Mouse (Mus musculus): ENCODE data around the gene Cel. TPM values are rescaled to one million over a fixed set of nuclear protein-coding genes. Genes with fewer than 3 reads are reported as not detected.

The Cel gene
- total RNA-seq, 2 experiments from 2014 or later = not detected

- DNase-seq = no peak
These were observed 26.2 kb downstream of the Cel start for GRCm38 (mm10) chr2:28536766-28537633.

- DNase-seq = peak; percentile 42
These were observed 27.0 kb downstream of the Cel start for GRCm38 (mm10) chr2:28536166-28536565.

DNA sequence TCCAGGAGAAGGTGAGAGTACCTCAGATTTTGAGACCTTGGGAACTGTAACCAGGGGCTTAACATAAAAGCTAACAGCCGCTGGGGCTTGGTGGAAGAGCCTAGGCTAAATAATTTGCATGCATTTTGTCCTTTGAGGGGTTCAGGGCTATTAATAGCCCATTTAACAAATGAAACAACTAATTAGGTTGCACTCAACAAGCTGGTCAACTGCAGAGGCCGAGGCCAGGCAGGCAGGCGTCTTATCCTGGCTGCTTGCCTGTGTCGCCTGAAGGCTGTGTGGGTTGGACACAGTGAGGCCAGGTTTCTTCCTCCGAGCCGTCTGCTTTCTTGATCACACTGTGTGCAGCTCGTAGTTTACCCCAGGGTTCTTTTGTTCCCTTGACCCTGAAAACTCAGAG is 27.6 kb downstream of the Cel start:
- peak; percentile 44 for DNase-seq

- DNase-seq = no peak
These were observed 28.0 kb downstream of the Cel start for GRCm38 (mm10) chr2:28535263-28535540.

DNA sequence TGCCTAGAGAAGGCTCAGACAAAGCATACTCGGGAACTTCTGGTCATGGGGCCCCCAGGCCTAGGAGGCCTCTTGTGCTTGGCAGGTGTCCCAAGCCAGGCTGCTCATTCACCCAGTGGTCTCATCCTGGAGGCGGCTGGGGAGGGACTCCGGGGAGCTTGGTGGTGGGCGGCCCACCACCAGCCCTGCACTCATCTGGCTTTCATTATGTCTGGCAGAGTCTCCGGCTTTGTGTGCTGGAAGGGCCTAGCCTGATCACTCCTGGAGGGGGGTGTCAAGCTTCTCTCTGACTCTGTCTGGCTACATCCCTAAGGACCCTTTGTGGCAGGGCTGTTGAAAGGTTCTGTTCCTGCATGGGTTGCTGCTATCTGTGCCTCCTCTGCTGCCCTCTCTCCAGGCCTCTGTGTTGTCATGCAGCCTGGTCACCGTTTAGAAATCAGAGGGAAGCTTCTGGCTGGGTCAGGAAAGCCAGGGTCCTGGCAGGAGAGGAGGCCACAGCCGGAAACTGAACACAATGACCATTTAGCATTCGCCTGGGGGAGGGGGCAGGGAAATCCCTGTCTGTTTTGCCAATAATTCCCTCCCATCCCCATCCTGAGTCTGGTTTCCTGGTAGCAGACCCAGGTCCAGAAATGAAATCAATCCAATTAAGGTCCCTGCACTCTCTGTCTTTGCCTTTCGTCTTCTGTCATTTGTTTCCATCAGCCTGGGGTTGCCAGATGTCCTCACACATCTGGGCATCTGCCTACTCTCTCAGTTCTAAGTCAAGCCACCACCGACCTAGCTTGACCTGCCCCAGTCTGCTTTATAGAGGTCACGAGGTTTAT is 28.6 kb downstream of the Cel start:
- DNase-seq = peak; percentile 70

- no peak for DNase-seq
These were observed 29.2 kb downstream of the Cel start for GRCm38 (mm10) chr2:28533901-28534435.

- DNase-seq = peak; percentile 93
These were observed 30.0 kb downstream of the Cel start for GRCm38 (mm10) chr2:28532938-28533771.

DNA sequence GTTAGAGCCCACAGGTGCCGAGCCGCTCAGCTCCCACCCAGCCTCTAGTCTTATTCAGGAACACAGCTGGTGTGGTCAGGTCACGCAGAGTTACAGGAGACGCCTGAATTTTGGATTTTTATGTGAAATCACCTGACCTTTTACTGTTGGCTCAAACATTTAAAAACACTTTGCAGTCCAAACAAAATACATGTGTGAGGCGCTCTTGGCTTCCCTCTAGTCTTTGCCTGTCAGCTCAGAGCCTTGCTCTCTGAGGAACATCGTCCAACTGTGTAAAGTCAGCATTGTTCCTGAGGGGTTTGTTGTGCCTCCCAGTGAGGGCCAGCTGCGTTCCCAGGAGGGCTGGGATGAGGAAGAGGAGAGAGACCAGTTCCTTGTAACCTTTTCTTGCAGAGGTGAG is 32.9 kb downstream of the Cel start:
- no peak for DNase-seq

GRCm38 (mm10) chr2:28529856-28530255 is 33.3 kb downstream of the Cel start:
- DNase-seq = no peak

- no peak for DNase-seq
These were observed 34.9 kb downstream of the Cel start for GRCm38 (mm10) chr2:28528354-28528730.

DNA sequence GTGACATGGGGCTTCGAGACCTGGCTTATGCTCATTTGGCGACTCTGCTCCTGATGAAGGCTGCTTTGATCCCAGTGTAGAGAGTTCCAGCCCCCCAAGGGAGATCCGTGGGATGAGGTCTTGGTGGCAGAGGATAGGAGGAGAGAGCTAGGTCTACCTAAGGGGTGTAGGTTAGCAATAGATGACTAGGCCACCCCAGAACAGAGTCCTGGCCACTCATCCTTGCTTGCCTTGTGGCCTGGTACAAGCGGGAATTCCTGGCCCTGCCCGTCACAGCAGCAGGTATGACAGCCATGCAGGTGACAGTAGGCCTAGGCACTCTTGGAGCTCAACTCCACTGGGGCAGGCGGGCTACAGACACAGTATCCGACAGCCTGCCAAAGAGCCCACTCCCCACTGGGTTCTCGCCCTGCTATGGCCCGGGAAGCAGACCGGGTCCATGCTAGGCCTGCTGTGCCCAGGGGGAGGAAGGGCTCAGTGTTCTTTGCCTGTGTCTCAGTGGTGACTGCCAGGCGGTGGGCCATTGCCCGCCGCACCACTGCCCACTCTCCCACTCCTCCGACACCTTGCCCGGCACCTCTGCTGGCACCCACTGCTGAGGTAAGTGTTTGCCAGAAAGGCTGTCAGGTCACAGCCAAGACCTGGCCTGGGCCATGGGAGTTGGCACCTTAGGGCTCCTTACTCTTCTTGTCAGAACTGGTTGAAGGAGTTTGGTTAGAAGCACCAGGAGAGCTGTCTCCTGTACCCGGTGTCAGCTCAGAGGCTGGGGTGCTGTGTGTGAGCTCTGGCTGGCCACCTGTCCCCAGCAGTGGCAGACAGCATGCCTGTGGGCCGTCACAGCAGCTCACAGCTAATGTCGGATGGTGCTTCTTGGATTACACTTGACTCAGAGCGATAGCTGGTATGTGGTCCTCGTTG is 35.5 kb downstream of the Cel start:
- no peak for DNase-seq

DNA sequence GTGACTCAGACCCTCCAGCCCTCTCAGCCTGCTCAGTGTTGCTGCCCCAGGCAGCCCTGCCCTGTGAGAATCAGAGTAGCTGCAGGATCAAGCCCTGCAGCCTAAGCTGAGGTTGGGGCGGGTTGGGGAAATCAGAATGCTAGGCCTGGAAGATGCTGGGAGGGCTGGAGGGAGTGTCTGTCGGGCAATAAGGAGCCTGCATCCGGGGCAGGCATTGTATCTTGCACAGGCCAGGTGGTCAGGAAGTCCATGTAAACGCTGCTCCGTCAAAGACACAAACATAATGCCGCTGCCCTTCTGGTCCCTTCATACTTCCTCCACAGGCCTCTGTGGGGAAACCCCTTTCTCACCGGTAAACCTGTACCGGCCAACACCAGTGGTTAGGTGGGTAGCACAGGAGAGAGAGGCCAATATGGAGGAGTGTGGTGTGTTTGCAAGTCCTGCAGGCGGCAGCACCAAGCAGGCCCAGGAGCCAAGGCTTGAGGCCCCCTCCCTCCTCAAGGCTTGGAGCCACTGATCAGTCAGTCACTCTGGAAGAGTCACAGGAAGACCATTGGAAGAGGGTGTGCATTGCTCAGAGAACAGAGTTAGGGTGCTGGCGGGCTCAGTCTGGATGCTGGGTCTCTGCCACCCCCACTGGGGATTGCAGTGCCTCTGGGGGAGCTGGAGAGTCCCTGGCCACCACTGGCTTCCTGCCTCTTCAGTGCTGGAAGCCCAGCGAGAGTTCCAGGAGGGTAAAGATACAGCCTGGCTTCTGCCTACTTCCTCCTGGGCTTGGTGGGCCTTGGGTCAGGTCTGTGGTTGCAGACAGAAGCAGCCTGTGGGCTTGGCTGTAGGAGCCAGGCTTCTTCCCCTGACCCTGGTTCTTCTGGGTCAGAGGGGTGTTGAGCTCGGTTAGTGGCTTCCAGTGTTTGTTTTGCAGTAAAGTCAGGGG is 37.0 kb downstream of the Cel start:
- peak; percentile 36 for DNase-seq

DNA sequence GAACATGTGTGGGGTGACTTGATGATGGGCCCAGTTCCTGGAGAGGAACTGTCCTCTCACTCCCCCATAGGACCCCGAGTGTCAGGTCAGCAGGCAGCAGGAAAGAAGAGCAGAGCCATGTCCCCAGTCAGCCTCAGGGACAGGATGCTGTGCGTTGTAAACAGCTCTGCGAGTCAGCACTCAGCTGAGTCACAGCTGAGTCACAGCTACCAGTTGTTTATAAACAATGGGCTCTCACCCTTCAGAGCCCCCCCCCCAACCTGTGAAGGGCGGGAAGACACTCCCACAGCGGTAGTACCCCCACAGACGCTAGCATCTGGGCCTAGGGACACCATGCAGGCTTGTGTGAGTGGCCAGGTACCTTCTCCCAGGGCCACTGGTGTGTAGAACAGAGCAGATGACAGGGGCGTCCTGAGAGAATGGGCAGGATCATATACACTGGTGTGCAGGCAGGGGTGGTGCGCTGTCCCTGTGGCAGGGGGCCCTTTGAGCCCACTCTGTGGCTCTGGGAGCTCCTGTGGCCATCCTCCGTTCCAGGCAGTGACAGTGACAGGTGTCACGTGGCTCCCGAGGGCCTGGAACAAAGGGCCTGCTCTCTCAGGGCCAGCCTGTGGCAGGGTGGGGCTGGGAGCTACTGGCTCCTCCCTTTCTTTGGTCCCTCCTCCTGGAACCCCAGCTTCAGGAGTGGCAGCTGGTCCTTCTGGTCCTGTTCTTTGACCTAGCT is 37.8 kb downstream of the Cel start:
- DNase-seq = peak; percentile 57

- no peak for DNase-seq
These were observed 38.8 kb downstream of the Cel start for GRCm38 (mm10) chr2:28524406-28524805.

DNA sequence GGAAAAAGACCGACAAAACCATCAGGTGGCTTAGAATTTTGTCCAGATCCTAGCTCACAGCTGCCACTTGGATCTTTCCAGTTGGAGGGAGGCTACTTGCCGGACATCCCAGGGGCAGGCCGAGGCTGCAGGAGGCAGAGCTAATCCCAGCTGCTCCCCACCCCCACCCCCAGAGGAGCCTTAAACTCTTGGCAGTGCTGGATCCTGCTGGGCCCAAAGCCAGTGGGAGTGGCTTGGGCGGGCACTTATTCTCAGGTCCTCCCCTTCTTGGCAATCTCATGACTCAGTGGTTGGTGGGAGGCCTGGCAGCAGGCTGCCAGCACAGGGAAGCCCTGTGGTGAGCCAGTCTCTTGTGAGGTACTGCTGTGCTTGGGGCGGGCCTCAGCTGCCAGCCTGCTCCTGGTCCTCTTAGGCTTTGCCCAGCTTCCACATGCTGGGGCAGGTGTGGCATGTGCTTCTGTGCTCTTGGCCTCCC is 39.5 kb downstream of the Cel start:
- peak; percentile 93 for DNase-seq

DNA sequence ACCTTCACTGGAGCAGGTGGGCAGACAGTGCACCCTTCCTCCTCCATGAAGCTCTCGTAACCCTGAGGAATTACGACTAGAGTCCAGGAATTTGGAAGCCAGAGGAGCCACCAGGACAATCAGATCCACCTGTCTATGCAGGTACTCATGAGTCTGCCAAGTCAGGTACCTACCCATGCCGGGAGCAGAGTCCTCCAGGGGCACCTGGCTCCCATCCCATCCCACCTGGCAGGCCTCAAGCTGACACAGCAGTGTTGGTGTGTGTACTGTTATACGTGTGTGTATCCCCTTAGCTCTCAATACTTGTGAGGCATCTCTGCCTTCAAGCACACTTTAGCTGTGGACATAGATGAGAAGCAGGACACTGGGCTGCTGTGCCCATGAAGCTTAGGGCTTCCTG is 41.0 kb downstream of the Cel start:
- DNase-seq = no peak

GRCm38 (mm10) chr2:28521571-28522151 is 41.5 kb downstream of the Cel start:
- no peak for DNase-seq

DNA sequence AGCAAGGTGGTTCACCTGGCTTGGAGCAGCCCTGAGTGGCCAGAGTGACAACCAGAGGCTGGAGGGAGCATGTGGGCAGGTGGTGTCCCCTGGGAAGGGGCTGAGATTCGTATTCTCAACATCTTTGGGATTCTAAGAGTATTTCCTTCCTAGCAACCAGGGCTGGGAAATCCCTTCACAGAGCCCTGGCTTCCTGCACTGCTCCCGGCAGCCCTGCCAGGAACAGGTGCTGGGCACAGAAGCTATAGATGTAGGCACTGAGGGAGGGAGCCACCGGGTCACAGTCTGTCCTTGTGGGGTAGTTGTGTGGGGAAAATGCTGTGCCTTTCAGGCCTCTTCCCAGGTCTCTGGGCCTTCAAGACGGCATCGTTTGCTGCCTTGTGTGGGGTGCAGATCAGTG is 42.6 kb downstream of the Cel start:
- no peak for DNase-seq

DNA sequence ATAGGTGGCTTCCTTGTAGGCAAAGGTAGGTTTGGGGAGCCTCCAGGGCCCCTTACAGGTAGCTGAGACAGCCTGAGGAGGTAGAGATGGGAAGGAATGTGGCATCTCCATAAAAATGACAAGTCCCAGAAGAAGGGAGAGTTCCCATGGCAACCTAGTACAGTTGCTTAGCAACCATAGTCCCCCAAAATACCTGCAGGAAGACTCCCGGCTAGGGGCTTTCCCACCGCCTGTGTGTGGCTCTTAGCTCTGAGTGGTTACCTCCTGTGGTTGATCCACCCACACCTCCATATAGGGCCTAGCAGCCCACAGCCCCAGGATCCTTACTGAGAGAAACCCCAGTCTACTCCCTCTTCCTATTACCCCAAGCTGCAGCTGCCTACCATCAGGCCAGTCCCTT is 45.0 kb downstream of the Cel start:
- no peak for DNase-seq

All from heart, postnatal 4 days (tissue).